Mouse (Mus musculus) limb, embryonic 13.5 days (tissue): ENCODE measurements around the gene Polr3h. TPM values are rescaled to one million over a fixed set of nuclear protein-coding genes. Genes with fewer than 3 reads are reported as not detected.

ENCODE experiments used
- ATAC-seq: fragments of 200-750 bp; cut with Nextera tagmentation; 2 replicates; pipeline ENCODE4 v1.8.0; 2017; ENCODE audit warnings: low read depth, moderate number of reproducible peaks, moderate TSS enrichment; ENCODE audit not compliant: low FRiP score
- H3K27ac ChIP-seq: fragments of 300-500 bp; sonication (generic); 2 replicates; pipeline ENCODE4 v1.5.1; 2015; ENCODE audit warnings: inconsistent platforms, mild to moderate bottlenecking, moderate library complexity
- H3K27me3 ChIP-seq: fragments of 300-500 bp; sonication (generic); 2 replicates; pipeline ENCODE4 v1.6.1; 2015; ENCODE audit warnings: mild to moderate bottlenecking, inconsistent platforms
- H3K36me3 ChIP-seq: fragments of 300-500 bp; sonication (generic); 2 replicates; pipeline ENCODE4 v1.6.1; 2015; ENCODE audit warnings: inconsistent platforms, mild to moderate bottlenecking, moderate library complexity
- H3K4me1 ChIP-seq: fragments of 300-500 bp; sonication (generic); 2 replicates; pipeline ENCODE4 v1.6.1; 2015; ENCODE audit warnings: inconsistent platforms
- H3K4me2 ChIP-seq: fragments of 300-500 bp; sonication (generic); replicated peaks from 2 replicates; pipeline ENCODE4 v1.6.1; 2015; ENCODE audit warnings: inconsistent platforms, mild to moderate bottlenecking, moderate library complexity
- H3K4me3 ChIP-seq: fragments of 300-500 bp; sonication (generic); 2 replicates; pipeline ENCODE4 v1.5.1; 2015; ENCODE audit warnings: moderate library complexity, mild to moderate bottlenecking, inconsistent platforms
- H3K9ac ChIP-seq: fragments of 300-500 bp; sonication (generic); 2 replicates; pipeline ENCODE4 v1.6.1; 2015; ENCODE audit warnings: mild to moderate bottlenecking, inconsistent platforms
- H3K9me3 ChIP-seq: fragments of 300-500 bp; sonication (generic); 2 replicates; pipeline ENCODE4 v1.6.1; 2016; ENCODE audit warnings: inconsistent platforms
- WGBS: fragments of 180-500 bp; shearing (Covaris S2); methylation state at CpG from one replicate; pipeline ENCODE4 v1.1.7; 2015; 5-methylcytosine and 5-hydroxymethylcytosine counted together
- polyA plus RNA-seq: library from polyadenylated mRNA; unstranded; fragments of >200 nt; fragmentation: Nextera tagmentation; extraction: Ambion mirVana; gene quantifications from 2 replicates; pipeline ENCODE4 v1.2.1, GENCODE M21; 2015

Gene Polr3h
- polyA plus RNA-seq, 1 experiment from 2014 or later, result 57.9 TPM

GRCm38 (mm10) chr15:81858138-81858516 is 67.9 kb downstream of the Polr3h start:
- peak overlapping the region; percentile 95 for H3K27ac ChIP-seq
- 0% methylated on average over 23 of the region's 23 CpGs for WGBS
- no peaks in the 10 kb centered on the region for H3K9me3 ChIP-seq
- H3K36me3 ChIP-seq, result peaks cover 9% of the 10 kb centered on the region; the same call in 1 of the 2 replicates
- H3K27me3 ChIP-seq, result no peaks in the 10 kb centered on the region
- peak overlapping the region; percentile 96 for H3K4me2 ChIP-seq
- H3K4me1 ChIP-seq, result peaks cover 18% of the 10 kb centered on the region
- ATAC-seq, result peak; percentile 33; the same call in 1 of the 2 replicates
- peak overlapping the region; percentile 91 for H3K4me3 ChIP-seq
- peak overlapping the region; percentile 96 for H3K9ac ChIP-seq

DNA sequence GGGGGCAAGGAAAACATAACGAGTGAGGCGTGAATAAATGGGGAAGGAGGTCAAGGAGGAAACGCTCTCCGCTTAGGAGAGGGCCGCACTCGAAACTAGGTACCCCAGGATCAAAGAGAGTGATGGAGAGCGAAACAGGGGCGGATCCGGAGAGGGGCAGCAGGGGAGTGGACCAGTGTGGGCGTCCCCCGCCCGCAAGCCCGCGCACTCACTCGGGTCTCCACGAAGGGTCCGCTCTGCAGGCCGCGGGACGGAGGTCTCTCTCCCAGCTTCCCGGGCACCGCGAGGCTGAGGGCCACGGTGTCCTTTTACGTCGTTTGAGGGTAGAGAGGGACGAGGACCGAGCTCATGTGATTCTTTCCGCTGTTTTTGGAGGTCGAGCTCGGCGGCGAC is 68.3 kb downstream of the Polr3h start:
- Histone ChIP-seq H3K4me3 (peak overlapping the region; percentile 91), H3K9ac (peak overlapping the region; percentile 96), H3K4me1 (peaks cover 18% of the 10 kb centered on the region), H3K9me3 (no peaks in the 10 kb centered on the region), H3K27ac (peak overlapping the region; percentile 95), H3K4me2 (peak overlapping the region; percentile 96), H3K36me3 (peaks cover 13% of the 10 kb centered on the region; the same call in 1 of the 2 replicates), H3K27me3 (no peaks in the 10 kb centered on the region)
- 0 out of 2 replicates have a peak, but pooled peaks have one; percentile 17 for ATAC-seq
- WGBS, result under 1% methylated on average over 33 of the region's 33 CpGs

GRCm38 (mm10) chr15:81856938-81857723 is 68.9 kb downstream of the Polr3h start:
- ATAC-seq, result no peak
- H3K4me2 ChIP-seq, result peak overlapping the region; percentile 96
- peaks cover 18% of the 10 kb centered on the region for H3K4me1 ChIP-seq
- H3K27ac ChIP-seq, result peak overlapping the region; percentile 95
- no peaks in the 10 kb centered on the region for H3K27me3 ChIP-seq
- 1% methylated on average over 14 of the region's 14 CpGs for WGBS
- peak overlapping the region; percentile 96 for H3K9ac ChIP-seq
- no peaks in the 10 kb centered on the region for H3K9me3 ChIP-seq
- H3K4me3 ChIP-seq, result peak overlapping the region; percentile 91
- peaks cover 19% of the 10 kb centered on the region for H3K36me3 ChIP-seq

GRCm38 (mm10) chr15:81856030-81856790 is 69.8 kb downstream of the Polr3h start:
- WGBS, result under 1% methylated on average over 28 of the region's 28 CpGs
- Histone ChIP-seq H3K36me3 (peaks cover 28% of the 10 kb centered on the region), H3K27ac (peak overlapping the region; percentile 95)

DNA sequence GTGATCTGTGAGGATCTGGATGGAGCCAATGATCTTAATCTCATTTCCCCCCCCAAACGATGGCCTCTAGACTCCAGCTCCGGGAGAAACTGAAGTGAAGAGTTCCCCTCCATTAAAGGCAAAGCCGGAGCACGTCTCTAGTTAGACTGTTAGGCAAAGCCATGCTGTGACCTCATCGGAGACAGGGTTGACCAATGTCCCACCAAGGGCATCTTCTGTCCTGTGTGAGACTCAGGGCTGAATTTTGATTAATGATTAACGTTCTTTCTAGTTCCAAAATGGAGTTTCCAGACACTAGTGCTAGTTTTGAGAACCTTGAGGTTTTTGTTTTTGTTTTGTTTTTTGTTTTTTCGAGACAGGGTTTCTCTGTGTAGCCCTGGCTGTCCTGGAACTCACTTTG is 73.0 kb downstream of the Polr3h start:
- H3K36me3 ChIP-seq, result peaks cover 56% of the 10 kb centered on the region

More at GRCm38 (mm10) chr15:81856030-81856790, 69.8 kb downstream of the Polr3h start:
- peak; percentile 85 for ATAC-seq
- no peaks in the 10 kb centered on the region for H3K9me3 ChIP-seq
- H3K27me3 ChIP-seq, result no peaks in the 10 kb centered on the region
- H3K4me3 ChIP-seq, result peak overlapping the region; percentile 91
- peaks cover 18% of the 10 kb centered on the region for H3K4me1 ChIP-seq
- peak overlapping the region; percentile 96 for H3K9ac ChIP-seq
- peak overlapping the region; percentile 96 for H3K4me2 ChIP-seq

GRCm38 (mm10) chr15:81852411-81853000 is 73.5 kb downstream of the Polr3h start:
- Histone ChIP-seq H3K36me3 (peaks cover 62% of the 10 kb centered on the region), H3K27me3 (no peaks in the 10 kb centered on the region), H3K4me1 (peaks cover 15% of the 10 kb centered on the region), H3K9me3 (no peaks in the 10 kb centered on the region), H3K27ac (no peak overlapping the region), H3K4me3 (no peak overlapping the region), H3K9ac (no peak overlapping the region), H3K4me2 (no peak overlapping the region)
- 91% methylated on average over 9 of the region's 9 CpGs for WGBS
- no peak for ATAC-seq

More for the DNA sequence above, 73.0 kb downstream of the Polr3h start:
- no peak overlapping the region for H3K9ac ChIP-seq
- peaks cover 15% of the 10 kb centered on the region for H3K4me1 ChIP-seq
- no peak overlapping the region for H3K4me3 ChIP-seq
- H3K27ac ChIP-seq, result no peak overlapping the region
- no peak for ATAC-seq
- no peaks in the 10 kb centered on the region for H3K27me3 ChIP-seq
- WGBS, result 87% methylated on average over 7 of the region's 7 CpGs
- no peaks in the 10 kb centered on the region for H3K9me3 ChIP-seq
- H3K4me2 ChIP-seq, result no peak overlapping the region

DNA sequence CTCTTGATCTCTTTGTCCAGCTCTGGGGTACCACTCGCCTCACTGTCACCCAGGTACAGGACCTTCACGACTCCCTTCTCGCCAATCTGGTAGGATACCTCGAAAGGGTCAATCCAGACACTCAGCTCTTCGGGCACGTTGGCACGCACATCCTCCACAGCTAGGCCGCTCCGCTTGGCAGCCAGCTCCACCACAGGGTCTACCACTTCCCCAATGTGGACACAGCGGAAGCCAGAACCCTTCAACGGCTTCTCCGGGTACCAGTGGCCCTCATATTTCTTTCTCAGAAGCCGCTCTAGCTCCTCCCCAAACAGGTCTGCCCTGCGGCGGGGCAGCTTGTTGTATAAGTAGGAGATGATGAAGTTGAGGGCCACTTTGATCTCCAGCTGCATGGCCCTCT is 74.7 kb downstream of the Polr3h start:
- H3K27ac ChIP-seq, result no peak overlapping the region
- no peaks in the 10 kb centered on the region for H3K9me3 ChIP-seq
- 94% methylated on average over 15 of the region's 15 CpGs for WGBS
- H3K27me3 ChIP-seq, result no peaks in the 10 kb centered on the region
- H3K9ac ChIP-seq, result no peak overlapping the region
- H3K4me2 ChIP-seq, result no peak overlapping the region
- peaks cover 71% of the 10 kb centered on the region for H3K36me3 ChIP-seq
- ATAC-seq, result no peak
- no peak overlapping the region for H3K4me3 ChIP-seq
- H3K4me1 ChIP-seq, result peaks cover 15% of the 10 kb centered on the region

- ATAC-seq, result no peak
- H3K9ac ChIP-seq, result 0 out of 2 replicates have a peak overlapping the region, but pooled peaks have one; percentile 39
- no peak overlapping the region for H3K27ac ChIP-seq
- WGBS, result 68% methylated on average over 14 of the region's 14 CpGs
- no peaks in the 10 kb centered on the region for H3K9me3 ChIP-seq
- H3K36me3 ChIP-seq, result peaks cover 74% of the 10 kb centered on the region
- no peak overlapping the region for H3K4me3 ChIP-seq
- H3K4me1 ChIP-seq, result peaks cover 12% of the 10 kb centered on the region
- no peak overlapping the region for H3K4me2 ChIP-seq
- no peaks in the 10 kb centered on the region for H3K27me3 ChIP-seq
Measured at GRCm38 (mm10) chr15:81850718-81851117, 75.3 kb downstream of the Polr3h start.

DNA sequence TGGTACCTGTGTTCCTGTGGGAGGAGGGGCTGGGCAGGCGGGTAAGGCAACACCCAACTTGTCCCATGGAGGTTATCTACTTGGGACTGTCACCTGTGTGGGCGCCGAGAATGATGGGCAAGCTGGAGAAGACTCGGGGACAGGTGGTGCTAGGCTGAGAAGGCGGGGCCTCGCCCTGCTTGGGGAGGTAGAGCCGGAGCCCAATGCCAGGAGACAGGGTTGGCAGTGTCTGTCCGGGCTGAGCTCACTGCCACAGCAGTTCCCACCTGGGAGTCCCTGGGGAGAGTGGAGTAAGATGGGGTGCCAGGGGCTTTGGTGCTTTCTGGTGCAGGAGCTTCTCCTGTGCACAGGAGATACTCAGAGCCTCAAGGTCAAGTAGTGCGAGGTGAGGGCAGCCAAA is 76.9 kb downstream of the Polr3h start:
- 88% methylated on average over 9 of the region's 9 CpGs for WGBS
- Histone ChIP-seq H3K9ac (no peak overlapping the region), H3K27me3 (no peaks in the 10 kb centered on the region), H3K4me3 (no peak overlapping the region), H3K36me3 (peaks cover 68% of the 10 kb centered on the region), H3K4me1 (0 out of 2 replicates have a peak, but pooled peaks cover 2% of the 10 kb centered on the region), H3K27ac (no peak overlapping the region), H3K9me3 (no peaks in the 10 kb centered on the region), H3K4me2 (no peak overlapping the region)
- ATAC-seq, result no peak

GRCm38 (mm10) chr15:81848301-81848700 is 77.7 kb downstream of the Polr3h start:
- WGBS, result 58% methylated on average over 7 of the region's 7 CpGs
- H3K4me1 ChIP-seq, result 0 out of 2 replicates have a peak, but pooled peaks cover 2% of the 10 kb centered on the region
- peaks cover 67% of the 10 kb centered on the region for H3K36me3 ChIP-seq
- no peak overlapping the region for H3K27ac ChIP-seq
- ATAC-seq, result no peak
- no peak overlapping the region for H3K9ac ChIP-seq
- no peaks in the 10 kb centered on the region for H3K9me3 ChIP-seq
- H3K4me3 ChIP-seq, result no peak overlapping the region
- no peaks in the 10 kb centered on the region for H3K27me3 ChIP-seq
- no peak overlapping the region for H3K4me2 ChIP-seq

DNA sequence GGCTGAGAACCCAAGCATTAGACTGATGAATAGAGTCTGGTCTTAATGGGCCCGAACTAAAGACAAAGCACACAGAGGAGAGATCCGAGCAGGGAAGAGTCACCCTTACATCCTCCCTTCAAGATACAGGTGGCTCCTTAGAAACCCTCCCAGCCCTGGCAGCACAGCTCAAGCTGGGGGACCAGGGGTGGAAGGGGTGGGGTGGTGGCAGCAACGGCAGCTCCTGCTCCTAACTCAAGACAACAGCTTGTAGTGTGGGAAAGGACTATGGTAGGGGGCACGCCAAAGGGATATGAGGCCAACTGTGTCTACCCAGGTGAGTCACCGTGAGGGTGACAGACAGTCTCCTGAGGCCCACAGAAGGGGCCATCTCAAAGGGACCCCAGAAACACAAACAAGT is 78.2 kb downstream of the Polr3h start:
- WGBS, result 89% methylated on average over 5 of the region's 5 CpGs
- no peak overlapping the region for H3K27ac ChIP-seq

DNA sequence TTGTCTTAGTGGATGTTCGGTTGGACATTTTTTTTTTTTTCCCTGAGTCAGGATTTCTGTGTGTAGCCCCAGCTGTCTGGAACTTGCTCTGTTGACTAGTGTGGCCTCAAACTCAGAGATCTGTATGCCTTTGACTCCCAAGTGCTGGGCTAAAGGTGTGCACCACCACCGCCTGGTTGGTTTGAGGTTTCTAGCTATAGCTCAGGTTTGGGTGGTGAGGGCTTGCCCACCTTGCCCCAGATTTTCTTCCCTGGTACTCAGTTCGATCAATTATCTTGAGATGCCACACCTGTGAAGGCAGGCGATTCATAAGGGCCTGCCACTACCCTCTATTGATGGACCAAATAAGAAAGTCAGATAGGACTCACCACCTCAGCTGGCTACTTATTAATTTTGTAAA is 78.9 kb downstream of the Polr3h start:
- Histone ChIP-seq H3K27ac (no peak overlapping the region), H3K9me3 (no peaks in the 10 kb centered on the region), H3K4me2 (no peak overlapping the region), H3K36me3 (peaks cover 56% of the 10 kb centered on the region), H3K4me3 (no peak overlapping the region), H3K9ac (no peak overlapping the region), H3K27me3 (no peaks in the 10 kb centered on the region), H3K4me1 (0 out of 2 replicates have a peak, but pooled peaks cover 2% of the 10 kb centered on the region)
- 90% methylated on average over 4 of the region's 4 CpGs for WGBS
- ATAC-seq, result no peak

More for the DNA sequence above, 78.2 kb downstream of the Polr3h start:
- no peak overlapping the region for H3K4me2 ChIP-seq
- 0 out of 2 replicates have a peak, but pooled peaks cover 2% of the 10 kb centered on the region for H3K4me1 ChIP-seq
- no peak for ATAC-seq
- no peak overlapping the region for H3K4me3 ChIP-seq
- peaks cover 63% of the 10 kb centered on the region for H3K36me3 ChIP-seq
- H3K27me3 ChIP-seq, result no peaks in the 10 kb centered on the region
- H3K9ac ChIP-seq, result no peak overlapping the region
- H3K9me3 ChIP-seq, result no peaks in the 10 kb centered on the region
